Mouse (Mus musculus) large intestine, adult 2 months (tissue): ENCODE data around the gene A830018L16Rik. TPM values are rescaled to one million over a fixed set of nuclear protein-coding genes. Genes with fewer than 3 reads are reported as not detected.
"Not testable (repeated sequence)": the region's sequence is repeated elsewhere in the genome, so short reads cannot be mapped to it uniquely, and the experiment has no call there.

Source experiments
- DNase-seq: peaks from one replicate; pipeline ENCODE4 v3.0.0-alpha.2; 2012; ENCODE audit warnings: low read depth, low spot score
- WGBS: fragments of 180-500 bp; shearing (Covaris S2); methylation state at CpG from one replicate; pipeline ENCODE4 v1.1.7; 2018; 5-methylcytosine and 5-hydroxymethylcytosine counted together
- polyA plus RNA-seq: library from polyadenylated mRNA; depleted of rRNA; stranded (reverse); fragments of >200 nt; gene quantifications from 2 replicates; pipeline ENCODE4 v1.2.3, GENCODE M21; 2012

The A830018L16Rik gene
- polyA plus RNA-seq, 1 experiment: 0.01 TPM

DNA sequence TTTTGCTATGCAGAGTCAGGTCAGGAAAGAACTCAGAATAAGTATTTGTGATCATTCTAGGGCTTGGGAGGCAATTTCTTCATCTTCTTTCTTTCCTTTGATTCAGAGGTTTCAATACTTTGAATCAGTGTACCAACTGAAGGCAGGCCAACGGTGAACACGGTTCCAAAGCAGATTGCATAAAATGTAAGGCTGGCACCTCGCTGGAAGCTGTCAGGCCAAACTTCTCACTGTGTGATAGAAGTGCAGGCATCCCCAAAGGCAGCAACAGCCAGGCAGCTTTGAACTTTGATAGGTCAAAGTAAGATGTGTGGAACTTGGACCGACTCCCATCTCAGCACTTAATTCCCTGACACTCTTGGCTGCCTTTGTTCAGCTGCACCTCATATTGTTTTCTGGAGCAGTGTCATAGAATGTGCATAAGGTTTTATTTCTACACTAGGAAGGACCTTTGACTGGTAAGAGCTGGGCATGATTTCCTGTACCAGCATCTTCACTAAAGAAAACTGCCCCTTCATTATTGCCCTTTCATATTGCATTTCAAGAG is 568.8 kb downstream of the A830018L16Rik start:
- DNase-seq: no peak
- WGBS: 77% methylated on average over 4 of the region's 4 CpGs

GRCm38 (mm10) chr1:11990011-11990410 is 576.1 kb downstream of the A830018L16Rik start:
- DNase-seq: no peak
- WGBS: 63% methylated on average over 3 of the region's 3 CpGs

DNA sequence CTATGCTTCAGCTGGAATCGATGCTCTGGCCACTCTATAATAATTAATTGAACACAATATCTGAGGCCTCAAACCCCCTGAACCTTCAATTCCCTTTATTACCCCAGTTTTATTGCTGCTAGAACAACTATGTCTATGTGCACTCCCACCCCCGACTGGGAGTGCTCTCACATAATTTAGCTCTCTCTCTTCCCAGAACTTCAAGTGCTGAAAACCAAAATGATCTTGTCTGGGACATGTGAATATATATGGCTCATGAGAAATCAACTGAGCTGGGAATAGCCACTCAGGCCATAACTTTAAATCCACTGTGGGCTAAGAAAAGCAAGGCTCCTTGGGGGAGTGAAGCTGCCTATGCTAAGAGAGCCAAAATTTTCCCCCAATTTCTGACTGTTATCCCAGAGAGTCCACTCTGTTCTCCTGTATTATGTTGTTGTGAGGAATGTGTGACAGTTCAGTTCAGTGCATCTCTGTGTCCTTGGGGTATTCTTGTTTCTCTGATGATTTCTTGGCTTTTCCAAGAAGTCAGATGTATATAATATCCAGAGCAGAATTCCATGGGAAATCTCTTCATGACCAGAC is 582.5 kb downstream of the A830018L16Rik start:
- 38% methylated on average over 2 of the region's 2 CpGs for WGBS
- DNase-seq: no peak

DNA sequence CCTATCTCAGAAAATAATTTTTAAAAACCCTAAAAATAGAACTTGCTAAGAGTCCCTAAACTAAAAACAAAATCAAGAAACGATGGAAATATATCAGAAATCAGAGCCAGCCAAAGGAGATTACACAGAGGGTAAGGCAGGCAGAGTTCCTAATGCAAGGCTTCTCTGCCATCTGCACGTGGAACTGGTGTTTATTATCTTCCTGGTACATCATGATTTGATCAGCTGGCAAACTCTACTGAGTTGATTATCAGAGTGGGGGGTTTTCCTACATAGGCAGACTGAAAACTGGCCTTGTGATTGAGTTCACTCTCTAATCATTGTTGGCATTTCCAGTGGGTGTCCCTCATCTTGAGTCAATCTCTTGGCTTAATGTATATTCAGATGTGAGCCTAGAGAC is 583.7 kb downstream of the A830018L16Rik start:
- DNase-seq: no peak
- 58% methylated on average over 2 of the region's 2 CpGs for WGBS

DNA sequence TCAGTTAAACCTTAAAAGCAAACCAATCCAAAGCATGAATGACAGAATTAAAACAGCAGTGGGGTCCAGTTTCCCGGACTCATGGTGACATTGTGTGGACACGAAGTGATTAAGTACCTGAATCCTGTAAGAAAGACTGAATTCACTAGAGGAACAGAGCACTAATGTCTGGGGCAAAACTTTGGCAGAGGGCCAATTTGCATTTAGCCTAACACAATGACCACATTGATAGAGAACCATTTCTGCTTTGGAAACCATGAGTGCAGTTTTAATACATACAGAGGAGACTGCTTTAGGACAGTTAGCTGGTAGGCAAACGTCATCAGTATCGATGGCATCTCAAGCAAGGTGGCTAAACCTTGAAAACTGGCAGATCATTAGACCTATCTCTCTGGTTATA is 586.7 kb downstream of the A830018L16Rik start:
- DNase-seq: no peak
- WGBS: 60% methylated on average over 4 of the region's 4 CpGs

DNA sequence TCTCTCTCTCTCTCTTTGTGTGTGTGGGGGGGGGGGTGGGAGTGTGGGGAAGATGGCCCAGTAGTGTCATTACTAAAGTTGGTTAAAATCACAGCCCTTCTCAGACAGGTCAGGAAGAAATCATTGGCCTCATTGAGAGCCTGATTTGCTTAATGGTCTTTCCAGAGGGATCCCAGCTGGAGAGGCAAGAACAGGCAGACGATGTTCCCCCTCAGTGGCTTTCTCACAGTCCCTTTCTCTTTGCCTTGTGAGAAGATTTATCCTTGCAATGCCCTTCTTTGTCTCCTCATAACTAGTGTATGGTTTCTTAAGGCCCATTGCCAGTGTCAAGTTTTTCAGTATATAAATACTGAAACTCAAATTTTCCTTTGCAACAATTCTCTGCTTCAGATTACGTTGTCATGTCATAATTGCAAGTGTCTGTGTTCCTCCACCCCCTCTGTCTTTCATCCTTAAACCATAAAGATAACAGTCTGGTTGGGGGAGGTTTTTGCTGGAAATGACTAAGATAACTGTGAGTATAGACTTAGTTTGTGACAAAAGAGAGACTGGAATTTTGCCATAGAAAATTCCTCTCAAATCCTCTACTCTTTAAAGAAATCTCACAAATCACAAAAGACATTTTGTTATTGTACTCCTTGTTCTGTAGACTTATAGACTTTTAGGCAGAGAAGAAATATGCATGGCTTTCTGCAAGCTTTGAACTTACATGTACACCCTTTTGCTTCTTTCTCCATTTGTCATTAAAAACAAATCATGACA is 595.1 kb downstream of the A830018L16Rik start:
- 29% methylated on average over 2 of the region's 2 CpGs for WGBS
- no peak for DNase-seq

DNA sequence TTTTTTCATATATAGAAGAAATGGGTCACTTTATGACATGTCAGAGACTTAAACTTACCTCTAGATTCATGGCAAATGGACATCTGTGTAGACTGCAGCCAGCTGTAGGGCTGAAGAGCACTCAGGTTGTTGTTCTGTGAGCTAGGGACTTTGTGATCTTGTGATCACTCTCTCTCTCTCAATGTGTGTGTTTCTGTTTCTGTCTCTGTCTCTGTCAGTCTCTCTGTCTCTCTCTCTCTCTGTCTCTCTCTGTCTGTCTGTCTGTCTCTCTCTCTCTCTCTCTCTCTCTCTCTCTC is 595.6 kb downstream of the A830018L16Rik start:
- DNase-seq: no peak

DNA sequence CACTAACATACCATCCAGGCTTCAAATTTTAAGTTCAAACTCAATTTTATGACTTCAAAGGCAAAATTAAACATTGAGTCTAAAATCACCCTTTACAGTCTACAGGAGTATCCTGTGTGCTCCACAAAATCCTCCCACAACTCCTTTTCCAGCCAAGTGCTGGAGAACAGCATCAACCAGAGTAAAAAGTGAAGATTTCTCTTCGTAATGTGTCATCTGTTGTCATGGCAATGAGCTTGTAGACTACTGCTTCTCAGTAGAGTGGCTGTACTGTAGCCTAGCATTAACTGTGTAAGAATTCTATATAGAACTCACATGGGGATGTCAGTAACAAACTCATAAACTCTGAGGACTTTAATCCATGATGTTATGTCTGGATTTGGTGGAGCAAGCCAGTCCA is 596.7 kb downstream of the A830018L16Rik start:
- 55% methylated on average over 1 of the region's 1 CpGs for WGBS
- no peak for DNase-seq

DNA sequence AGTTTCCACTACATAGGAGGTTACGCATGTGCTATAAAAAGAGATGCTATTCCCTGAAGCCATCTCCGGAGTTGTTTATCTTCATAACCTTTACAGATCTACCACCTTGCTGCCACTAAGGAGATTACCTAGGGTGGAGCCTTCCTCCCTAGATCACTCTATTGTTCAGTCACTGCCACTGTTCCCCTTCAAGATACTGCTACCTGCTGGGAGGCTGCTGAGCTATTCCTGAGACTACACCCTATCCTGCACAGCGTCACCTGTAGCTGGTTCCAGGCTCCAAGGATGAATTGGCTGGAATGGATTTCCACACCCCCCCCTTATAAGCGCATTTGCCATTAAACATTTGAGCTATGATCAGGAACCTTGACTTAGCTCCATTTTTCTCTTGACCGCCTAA is 606.7 kb downstream of the A830018L16Rik start:
- 80% methylated on average over 5 of the region's 5 CpGs for WGBS
- DNase-seq: not testable (repeated sequence)
